Mouse (Mus musculus): ENCODE measurements around the gene Krt20. TPM values are rescaled to one million over a fixed set of nuclear protein-coding genes. Genes with fewer than 3 reads are reported as not detected.

Gene Krt20
- polyA plus RNA-seq, 1 experiment from 2014 or later = 0.35 TPM

- Histone ChIP-seq H3K9me3 (replicated peaks) (no peaks in the 10 kb centered on the region), H3K4me3 (no peak overlapping the region), H3K36me3 (no peaks in the 10 kb centered on the region), H3K27ac (no peak overlapping the region), H3K27me3 (0 out of 2 replicates have a peak, but pooled peaks cover 4% of the 10 kb centered on the region), H3K4me1 (no peaks in the 10 kb centered on the region), H3K9ac (no peak overlapping the region), H3K4me2 (replicated peaks) (no peak overlapping the region)
- no peak for ATAC-seq (ENCODE audit: low FRiP score)
- 91% methylated on average over 13 of the region's 13 CpGs for WGBS
These were observed 37.9 kb downstream of the Krt20 start for GRCm38 (mm10) chr11:99399956-99400549.

- H3K27me3 ChIP-seq = 0 out of 2 replicates have a peak, but pooled peaks cover 4% of the 10 kb centered on the region
- 73% methylated on average over 8 of the region's 8 CpGs for WGBS
These were observed 39.1 kb downstream of the Krt20 start for GRCm38 (mm10) chr11:99398832-99399231.

GRCm38 (mm10) chr11:99398084-99398483, 39.9 kb downstream of the Krt20 start:
- ATAC-seq (ENCODE audit: low FRiP score) = no peak
- Histone ChIP-seq H3K4me1 (no peaks in the 10 kb centered on the region), H3K27me3 (0 out of 2 replicates have a peak, but pooled peaks cover 4% of the 10 kb centered on the region), H3K4me2 (replicated peaks) (no peak overlapping the region), H3K9me3 (replicated peaks) (no peaks in the 10 kb centered on the region), H3K9ac (no peak overlapping the region), H3K27ac (no peak overlapping the region), H3K36me3 (no peaks in the 10 kb centered on the region), H3K4me3 (no peak overlapping the region)
- WGBS = 74% methylated on average over 3 of the region's 3 CpGs

More at GRCm38 (mm10) chr11:99398832-99399231, 39.1 kb downstream of the Krt20 start:
- no peak overlapping the region for H3K4me2 ChIP-seq (replicated peaks)
- no peak for ATAC-seq (ENCODE audit: low FRiP score)
- no peak overlapping the region for H3K4me3 ChIP-seq
- H3K36me3 ChIP-seq = no peaks in the 10 kb centered on the region
- H3K27ac ChIP-seq = no peak overlapping the region
- no peaks in the 10 kb centered on the region for H3K9me3 ChIP-seq (replicated peaks)
- H3K9ac ChIP-seq = no peak overlapping the region
- no peaks in the 10 kb centered on the region for H3K4me1 ChIP-seq

GRCm38 (mm10) chr11:99396661-99397060, 41.3 kb downstream of the Krt20 start:
- no peak for ATAC-seq (ENCODE audit: low FRiP score)
- Histone ChIP-seq H3K36me3 (no peaks in the 10 kb centered on the region), H3K4me2 (replicated peaks) (no peak overlapping the region), H3K27ac (no peak overlapping the region), H3K4me1 (no peaks in the 10 kb centered on the region), H3K27me3 (0 out of 2 replicates have a peak, but pooled peaks cover 4% of the 10 kb centered on the region), H3K9me3 (replicated peaks) (no peaks in the 10 kb centered on the region), H3K4me3 (no peak overlapping the region), H3K9ac (no peak overlapping the region)
- 91% methylated on average over 2 of the region's 2 CpGs for WGBS

GRCm38 (mm10) chr11:99396034-99396433, 41.9 kb downstream of the Krt20 start:
- 0 out of 2 replicates have a peak, but pooled peaks cover 4% of the 10 kb centered on the region for H3K27me3 ChIP-seq
- 68% methylated on average over 3 of the region's 3 CpGs for whole genome bisulfite sequencing
- no peaks in the 10 kb centered on the region for H3K9me3 ChIP-seq (replicated peaks)
- no peaks in the 10 kb centered on the region for H3K36me3 ChIP-seq
- no peak overlapping the region for H3K4me2 ChIP-seq (replicated peaks)
- no peak overlapping the region for H3K4me3 ChIP-seq
- H3K4me1 ChIP-seq = no peaks in the 10 kb centered on the region
- H3K9ac ChIP-seq = no peak overlapping the region
- H3K27ac ChIP-seq = no peak overlapping the region
- no peak for ATAC-seq (ENCODE audit: low FRiP score)

GRCm38 (mm10) chr11:99392492-99392891, 45.5 kb downstream of the Krt20 start:
- no peak for ATAC-seq (ENCODE audit: low FRiP score)
- 88% methylated on average over 10 of the region's 10 CpGs for WGBS
- Histone ChIP-seq H3K9ac (no peak overlapping the region), H3K4me2 (replicated peaks) (no peak overlapping the region), H3K36me3 (no peaks in the 10 kb centered on the region), H3K27ac (no peak overlapping the region), H3K4me3 (no peak overlapping the region), H3K27me3 (no peaks in the 10 kb centered on the region), H3K9me3 (replicated peaks) (no peaks in the 10 kb centered on the region), H3K4me1 (no peaks in the 10 kb centered on the region)

- WGBS = 79% methylated on average over 6 of the region's 6 CpGs
- H3K27me3 ChIP-seq = no peaks in the 10 kb centered on the region
- no peaks in the 10 kb centered on the region for H3K36me3 ChIP-seq
- no peaks in the 10 kb centered on the region for H3K9me3 ChIP-seq (replicated peaks)
- H3K4me2 ChIP-seq (replicated peaks) = no peak overlapping the region
- no peak for ATAC-seq (ENCODE audit: low FRiP score)
- no peak overlapping the region for H3K9ac ChIP-seq
- H3K27ac ChIP-seq = no peak overlapping the region
- no peak overlapping the region for H3K4me3 ChIP-seq
- peaks cover 8% of the 10 kb centered on the region for H3K4me1 ChIP-seq
These were observed 46.6 kb downstream of the Krt20 start for GRCm38 (mm10) chr11:99391375-99391774.

- H3K9ac ChIP-seq = no peak overlapping the region
- peaks cover 8% of the 10 kb centered on the region for H3K4me1 ChIP-seq
- no peak overlapping the region for H3K4me2 ChIP-seq (replicated peaks)
- no peak overlapping the region for H3K4me3 ChIP-seq
- H3K36me3 ChIP-seq = no peaks in the 10 kb centered on the region
- no peak for ATAC-seq (ENCODE audit: low FRiP score)
- H3K9me3 ChIP-seq (replicated peaks) = no peaks in the 10 kb centered on the region
- no peaks in the 10 kb centered on the region for H3K27me3 ChIP-seq
- H3K27ac ChIP-seq = no peak overlapping the region
- WGBS = 77% methylated on average over 7 of the region's 7 CpGs
These were observed 47.1 kb downstream of the Krt20 start for GRCm38 (mm10) chr11:99390866-99391265.

GRCm38 (mm10) chr11:99389264-99389663, 48.7 kb downstream of the Krt20 start, which contains the start of gene Krt10:
Gene Krt10, minus strand, starts transcription at chr11:99389364.
- WGBS = 90% methylated on average over 4 of the region's 4 CpGs
- ATAC-seq (ENCODE audit: low FRiP score) = no peak
- Histone ChIP-seq H3K4me1 (peaks cover 8% of the 10 kb centered on the region), H3K9me3 (replicated peaks) (no peaks in the 10 kb centered on the region), H3K36me3 (no peaks in the 10 kb centered on the region), H3K9ac (no peak within 1 kb of the TSS), H3K27me3 (0 out of 2 replicates have a peak, but pooled peaks cover 3% of the 10 kb centered on the region), H3K4me2 (replicated peaks) (no peak within 1 kb of the TSS), H3K27ac (no peak within 1 kb of the TSS), H3K4me3 (no peak within 1 kb of the TSS)

GRCm38 (mm10) chr11:99388661-99389060, 49.3 kb downstream of the Krt20 start:
- WGBS = 92% methylated on average over 18 of the region's 18 CpGs
- peaks cover 8% of the 10 kb centered on the region for H3K4me1 ChIP-seq
- H3K36me3 ChIP-seq = no peaks in the 10 kb centered on the region
- H3K4me2 ChIP-seq (replicated peaks) = no peak overlapping the region
- no peak overlapping the region for H3K4me3 ChIP-seq
- no peak overlapping the region for H3K9ac ChIP-seq
- no peaks in the 10 kb centered on the region for H3K9me3 ChIP-seq (replicated peaks)
- no peak overlapping the region for H3K27ac ChIP-seq
- H3K27me3 ChIP-seq = 0 out of 2 replicates have a peak, but pooled peaks cover 5% of the 10 kb centered on the region
- ATAC-seq (ENCODE audit: low FRiP score) = no peak

GRCm38 (mm10) chr11:99385813-99386721, 51.9 kb downstream of the Krt20 start:
- WGBS = 2% methylated on average over 71 of the region's 71 CpGs
- peak overlapping the region; percentile 66 for H3K4me2 ChIP-seq (replicated peaks)
- peak; percentile 73 for ATAC-seq (ENCODE audit: low FRiP score)

GRCm38 (mm10) chr11:99379568-99379967, 58.4 kb downstream of the Krt20 start:
- Histone ChIP-seq H3K36me3 (no peaks in the 10 kb centered on the region), H3K9me3 (replicated peaks) (no peaks in the 10 kb centered on the region), H3K4me3 (no peak overlapping the region), H3K27me3 (peaks cover 20% of the 10 kb centered on the region), H3K27ac (no peak overlapping the region), H3K4me1 (no peaks in the 10 kb centered on the region), H3K4me2 (replicated peaks) (no peak overlapping the region), H3K9ac (no peak overlapping the region)
- 20% methylated on average over 5 of the region's 5 CpGs for whole genome bisulfite sequencing
- ATAC-seq (ENCODE audit: low FRiP score) = no peak

More at GRCm38 (mm10) chr11:99385813-99386721, 51.9 kb downstream of the Krt20 start:
- peak overlapping the region; percentile 68 for H3K9ac ChIP-seq
- peaks cover 20% of the 10 kb centered on the region for H3K27me3 ChIP-seq
- peaks cover 8% of the 10 kb centered on the region for H3K4me1 ChIP-seq
- H3K36me3 ChIP-seq = no peaks in the 10 kb centered on the region
- H3K4me3 ChIP-seq = peak overlapping the region; percentile 58
- H3K27ac ChIP-seq = peak overlapping the region; percentile 96
- H3K9me3 ChIP-seq (replicated peaks) = no peaks in the 10 kb centered on the region
